Mouse (Mus musculus) cerebral cortex, adult 2 months (tissue): ENCODE measurements around the gene Mycl.

Experiments
- WGBS: fragments of 180-500 bp; shearing (Covaris S2); methylation state at CpG from one replicate; pipeline ENCODE4 v1.1.7; 2018; 5-methylcytosine and 5-hydroxymethylcytosine counted together

Gene Mycl

DNA sequence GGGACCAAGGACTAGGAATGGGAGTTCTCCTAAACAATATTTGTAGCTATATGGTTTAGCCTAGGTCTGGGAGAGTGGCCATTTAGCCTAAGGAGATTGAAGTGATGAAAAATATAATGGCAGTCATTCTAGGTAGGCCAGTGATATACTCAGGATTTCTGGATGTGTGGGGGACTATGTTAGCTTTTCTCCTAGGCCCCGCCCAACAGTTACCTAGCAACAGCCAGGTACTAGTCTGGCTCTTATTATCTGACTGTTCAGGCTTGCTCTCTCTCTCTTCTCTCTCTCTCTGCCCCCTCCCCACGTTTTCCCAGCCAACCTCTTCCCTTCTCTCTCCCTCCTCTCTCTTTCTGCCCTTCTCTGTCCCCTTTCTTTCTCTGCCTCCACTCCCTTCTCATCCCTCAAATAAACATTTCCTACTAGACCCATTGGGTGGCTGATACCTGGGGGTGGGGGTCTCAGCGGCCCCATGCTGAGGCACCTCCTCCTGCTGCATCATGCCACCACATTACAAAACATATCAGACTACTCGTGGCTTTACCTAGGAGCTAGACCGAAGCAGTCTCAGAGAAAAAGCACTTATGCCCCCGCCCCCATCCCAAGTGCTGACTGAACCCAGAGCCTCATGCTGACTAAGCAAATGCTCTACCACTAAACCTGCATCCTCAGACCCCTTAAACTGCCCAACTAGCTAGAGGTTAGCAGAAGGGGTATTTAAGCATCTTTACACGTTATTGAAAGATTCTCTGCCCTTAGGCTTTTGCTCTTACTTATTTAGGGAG, 19.2 kb downstream of the Mycl start:
- WGBS, result 38% methylated on average over 7 of the region's 7 CpGs

DNA sequence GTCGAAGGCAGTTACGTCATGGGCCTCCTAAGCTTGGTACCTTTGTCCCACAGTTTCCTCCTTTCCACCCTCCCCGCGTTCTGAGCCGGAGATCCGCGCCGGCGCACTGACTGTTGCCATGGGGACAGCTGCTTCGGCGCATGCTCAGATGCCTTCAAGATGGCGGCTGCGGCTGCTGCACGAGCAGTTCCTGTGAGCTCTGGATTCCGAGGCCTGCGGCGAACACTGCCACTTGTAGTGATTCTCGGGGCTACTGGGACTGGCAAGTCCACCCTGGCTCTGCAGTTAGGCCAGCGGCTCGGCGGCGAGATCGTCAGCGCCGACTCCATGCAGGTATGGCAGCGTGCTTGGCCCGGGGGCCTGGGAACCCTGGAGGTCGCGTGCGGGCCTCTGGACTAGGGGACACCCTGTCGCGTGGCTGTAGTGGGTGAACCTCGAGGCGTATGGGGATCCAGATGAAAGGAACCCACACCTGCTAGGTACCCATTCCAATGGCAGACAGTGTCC, 21.1 kb downstream of the Mycl start, which contains the start of gene Trit1:
Gene Trit1 (plus strand): TSS at position 147 of the 507 bp plus-strand sequence.
- under 1% methylated on average over 34 of the region's 34 CpGs for WGBS

DNA sequence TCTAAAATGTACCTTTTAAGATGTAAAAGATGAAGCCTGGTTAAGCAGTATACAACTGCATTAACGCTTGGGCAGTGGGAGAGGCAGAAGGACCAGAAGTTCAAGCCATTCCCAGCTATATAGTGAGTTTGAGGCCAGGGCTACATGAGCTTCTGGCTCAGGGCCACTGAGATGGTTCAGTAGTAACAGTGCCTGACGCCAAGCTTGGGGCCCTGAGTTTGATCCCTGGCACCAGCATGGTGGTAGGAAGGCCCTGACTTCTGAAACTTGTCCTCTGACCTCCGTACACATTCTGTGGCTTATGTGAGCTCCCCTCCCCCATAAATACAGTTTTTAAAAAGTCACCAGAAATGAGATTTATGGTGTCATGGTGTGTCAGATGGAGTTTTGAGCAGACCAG, 26.1 kb downstream of the Mycl start:
- 95% methylated on average over 3 of the region's 3 CpGs for WGBS

DNA sequence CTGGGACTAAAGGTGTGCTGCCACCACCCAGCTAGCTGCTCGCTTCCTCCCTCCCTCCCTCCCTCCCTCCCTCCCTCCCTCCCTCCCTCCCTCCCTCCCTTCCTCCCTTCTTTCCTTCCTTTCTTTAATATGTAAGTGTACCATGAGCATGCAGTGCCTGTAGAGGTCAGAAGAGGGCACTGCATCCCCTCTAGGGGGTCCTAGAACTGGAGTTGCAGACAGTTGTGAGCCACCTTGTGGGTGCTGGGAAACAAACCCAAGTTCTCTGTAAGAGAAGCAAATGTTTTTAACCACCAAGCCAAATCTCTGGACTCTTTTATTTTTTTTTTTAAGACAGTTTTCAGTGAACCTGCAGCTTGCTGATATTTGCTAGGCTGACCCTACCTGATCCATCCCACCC, 27.4 kb downstream of the Mycl start:
- WGBS, result 90% methylated on average over 1 of the region's 1 CpGs

DNA sequence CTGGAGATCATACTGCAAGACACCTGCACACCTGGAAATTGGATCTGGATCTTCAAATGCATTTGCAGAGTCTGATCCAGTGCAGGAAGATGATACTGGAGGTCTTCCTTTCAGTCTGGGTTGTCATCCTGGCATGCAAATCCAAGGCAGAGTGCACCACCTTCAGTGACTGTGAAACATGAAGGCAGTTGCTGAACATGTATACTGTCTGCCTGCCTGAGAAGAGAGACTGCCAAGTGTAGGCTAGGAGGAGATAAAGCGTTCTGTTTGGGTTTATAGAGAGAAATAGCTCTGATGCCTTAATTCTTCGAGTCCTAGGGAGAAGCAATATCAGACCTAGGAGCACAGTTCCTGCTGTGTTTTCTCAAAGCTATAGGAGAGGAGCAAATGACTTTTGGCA, 30.0 kb downstream of the Mycl start:
- 28% methylated on average over 2 of the region's 2 CpGs for WGBS

DNA sequence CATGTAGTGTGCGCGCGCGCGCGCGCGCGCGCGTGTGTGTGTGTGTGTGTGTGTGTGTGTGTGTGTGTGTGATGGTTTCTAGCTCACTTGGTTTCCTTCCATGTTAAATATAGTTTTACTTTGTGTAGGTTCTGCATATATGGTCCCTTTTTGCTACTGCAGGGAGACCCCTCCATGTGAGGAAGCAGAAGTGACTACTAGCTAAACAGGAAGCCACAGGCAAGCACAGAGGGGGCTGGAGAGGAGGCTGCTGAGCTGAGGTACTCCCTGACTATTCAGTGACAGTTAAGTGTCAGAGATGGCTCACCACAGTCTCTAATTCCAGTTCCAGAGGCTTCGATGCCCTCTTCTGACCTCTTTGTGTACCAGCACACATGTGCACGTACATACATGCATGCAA, 30.7 kb downstream of the Mycl start:
- 83% methylated on average over 13 of the region's 13 CpGs for WGBS

DNA sequence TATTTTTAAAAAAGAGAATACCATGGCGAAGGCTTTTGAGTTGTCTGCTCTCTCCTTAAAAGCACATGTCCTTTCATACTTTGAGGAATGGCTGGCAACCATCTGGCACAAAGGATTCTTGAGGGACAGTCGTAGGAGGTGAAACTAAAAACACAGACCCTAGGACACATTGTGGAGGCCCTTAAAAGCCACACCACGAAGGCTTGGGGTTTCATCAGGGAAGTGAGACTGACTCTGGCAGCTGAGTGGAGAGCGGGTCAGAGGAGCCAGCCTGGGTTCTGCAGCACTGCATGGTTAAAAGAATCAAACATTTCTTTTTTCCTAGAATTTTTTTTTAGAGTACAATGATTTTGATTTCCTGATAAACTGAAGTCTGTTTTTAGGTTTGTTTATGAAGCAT, 31.1 kb downstream of the Mycl start:
- 45% methylated on average over 4 of the region's 4 CpGs for WGBS

DNA sequence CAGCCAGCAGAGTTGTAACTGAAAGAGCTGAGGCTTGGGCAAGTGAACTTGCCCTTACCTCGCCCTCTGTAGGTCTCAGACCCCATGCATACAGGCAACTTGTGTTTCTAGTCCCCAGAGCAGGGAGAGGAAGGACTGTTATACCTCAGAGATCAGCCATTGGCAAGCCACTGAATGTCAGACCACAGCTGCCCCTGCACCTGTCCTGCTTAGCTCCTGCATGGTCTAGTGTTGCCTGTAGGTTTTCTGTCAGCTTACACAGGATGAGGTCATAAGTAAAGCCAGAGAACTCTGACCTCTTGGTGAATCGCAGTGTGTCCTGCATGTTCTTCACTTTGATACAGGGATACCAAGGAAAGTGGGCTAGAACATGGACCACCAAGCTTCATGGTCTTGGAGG, 39.4 kb downstream of the Mycl start:
- WGBS, result 88% methylated on average over 2 of the region's 2 CpGs

DNA sequence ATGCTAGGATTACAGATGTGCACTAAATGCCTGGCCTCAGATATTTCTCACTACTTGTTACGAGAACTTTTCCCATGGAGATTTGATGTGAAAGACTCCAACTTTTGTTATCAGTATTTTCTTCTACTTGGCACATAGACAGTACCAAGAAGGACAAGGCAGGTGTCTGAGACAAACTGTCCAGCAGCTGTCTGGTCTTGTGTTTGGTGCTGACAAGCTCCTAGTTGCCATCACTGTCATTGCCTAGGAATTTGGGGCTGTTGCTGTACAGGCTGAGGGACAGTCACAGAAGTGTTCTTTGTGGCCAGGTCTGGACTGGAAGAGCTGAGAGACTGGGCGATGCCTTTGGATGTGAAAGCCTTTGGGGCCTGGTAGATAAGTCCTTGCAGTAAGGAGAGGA, 40.2 kb downstream of the Mycl start:
- WGBS, result 98% methylated on average over 2 of the region's 2 CpGs

DNA sequence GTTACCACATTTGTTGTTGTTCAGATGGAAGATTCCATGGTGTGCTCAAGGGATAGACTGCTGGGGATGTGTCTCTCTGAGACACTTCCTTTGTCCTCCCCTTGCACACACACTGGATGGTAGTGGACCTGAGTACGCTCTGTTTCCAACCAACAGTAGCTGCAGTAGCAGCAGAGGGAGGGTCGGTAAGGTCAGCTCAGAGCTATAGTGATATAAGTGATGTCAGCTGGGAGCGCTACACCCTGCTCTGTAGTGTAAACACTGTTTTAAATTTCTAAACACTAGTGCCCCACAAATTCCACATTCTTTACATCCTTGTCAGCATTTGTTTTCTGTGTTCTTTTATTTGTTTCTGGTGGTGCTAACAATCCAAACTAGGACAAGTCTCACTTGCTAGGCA, 41.3 kb downstream of the Mycl start:
- 76% methylated on average over 3 of the region's 3 CpGs for WGBS

DNA sequence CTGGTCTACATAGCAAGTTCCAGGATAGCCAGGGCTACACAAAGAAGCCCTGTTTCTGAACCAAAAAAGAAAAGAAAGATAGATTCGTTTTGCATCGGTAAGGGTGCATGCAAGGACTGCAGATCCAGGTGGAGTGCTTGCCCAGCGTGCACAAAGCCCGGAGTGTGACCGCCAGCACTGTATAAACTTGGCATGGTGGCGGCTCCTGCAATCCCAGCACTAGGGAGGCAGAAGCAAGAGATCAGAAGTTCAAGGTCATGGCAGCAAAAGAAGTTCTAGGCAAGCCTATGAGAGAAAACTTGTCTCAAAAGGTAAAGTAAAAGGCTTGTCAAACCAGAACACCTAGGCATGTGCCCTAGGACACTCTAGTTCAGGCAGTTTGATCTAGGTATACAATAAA, 45.7 kb downstream of the Mycl start:
- 88% methylated on average over 6 of the region's 6 CpGs for WGBS

DNA sequence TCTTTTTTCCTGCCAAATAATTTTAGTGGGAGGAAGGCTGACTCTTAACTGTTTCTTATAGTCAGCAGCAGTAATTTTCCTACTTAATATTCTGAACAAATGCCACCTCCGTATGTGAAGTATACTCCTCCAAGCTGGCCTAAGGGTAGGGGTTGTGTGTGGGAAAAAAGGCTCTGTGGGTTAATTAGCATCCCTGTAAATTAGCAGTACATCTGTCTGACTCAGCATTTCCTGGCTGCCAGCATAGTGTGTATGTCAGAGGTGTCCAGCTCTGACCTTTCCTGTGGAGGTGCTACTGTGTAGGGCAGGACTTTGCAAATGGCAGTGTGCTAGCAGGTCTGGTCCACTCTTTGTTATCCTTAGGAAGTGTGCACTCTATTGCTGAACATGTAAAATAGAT, 48.4 kb downstream of the Mycl start:
- WGBS, result 53% methylated on average over 1 of the region's 1 CpGs

DNA sequence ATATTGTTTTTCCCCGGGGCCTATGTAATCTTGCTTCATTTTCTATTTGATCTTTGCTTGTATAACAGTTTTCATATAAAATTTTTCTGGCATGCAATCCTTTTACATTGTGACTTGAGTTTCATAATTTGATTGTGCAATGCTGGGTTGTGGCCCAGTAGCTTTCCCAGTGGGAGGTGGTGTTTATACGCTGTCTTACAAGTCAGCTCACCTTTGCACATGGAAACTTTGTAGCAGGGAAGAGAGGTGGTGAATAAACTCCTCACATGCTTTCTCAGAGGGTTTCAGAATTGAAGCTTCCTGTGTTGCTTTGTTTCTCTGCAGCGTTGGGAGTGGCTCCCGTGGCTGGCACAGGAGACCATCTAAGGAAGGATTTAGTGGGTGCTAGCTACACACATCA, 49.4 kb downstream of the Mycl start:
- WGBS, result 53% methylated on average over 4 of the region's 4 CpGs

DNA sequence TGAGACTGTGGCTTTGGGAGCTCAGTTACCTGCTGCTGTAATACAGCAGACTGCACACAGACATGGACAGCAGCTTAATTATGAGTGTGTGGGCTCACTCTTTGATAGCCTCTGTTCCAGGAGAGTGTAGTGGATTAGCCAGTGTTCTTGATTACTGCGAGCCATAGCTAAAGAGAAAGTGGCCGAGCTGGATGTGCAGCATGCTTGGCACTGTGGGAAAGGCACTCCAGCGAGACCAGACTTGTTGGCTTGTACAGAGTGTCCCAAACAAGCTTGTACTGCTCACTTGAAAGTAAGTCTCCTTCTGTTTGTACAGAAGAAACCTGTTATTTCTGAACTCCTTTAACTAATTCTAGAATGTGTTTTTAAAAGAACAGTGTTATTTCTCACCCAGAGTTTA, 50.8 kb downstream of the Mycl start:
- WGBS, result 54% methylated on average over 3 of the region's 3 CpGs

DNA sequence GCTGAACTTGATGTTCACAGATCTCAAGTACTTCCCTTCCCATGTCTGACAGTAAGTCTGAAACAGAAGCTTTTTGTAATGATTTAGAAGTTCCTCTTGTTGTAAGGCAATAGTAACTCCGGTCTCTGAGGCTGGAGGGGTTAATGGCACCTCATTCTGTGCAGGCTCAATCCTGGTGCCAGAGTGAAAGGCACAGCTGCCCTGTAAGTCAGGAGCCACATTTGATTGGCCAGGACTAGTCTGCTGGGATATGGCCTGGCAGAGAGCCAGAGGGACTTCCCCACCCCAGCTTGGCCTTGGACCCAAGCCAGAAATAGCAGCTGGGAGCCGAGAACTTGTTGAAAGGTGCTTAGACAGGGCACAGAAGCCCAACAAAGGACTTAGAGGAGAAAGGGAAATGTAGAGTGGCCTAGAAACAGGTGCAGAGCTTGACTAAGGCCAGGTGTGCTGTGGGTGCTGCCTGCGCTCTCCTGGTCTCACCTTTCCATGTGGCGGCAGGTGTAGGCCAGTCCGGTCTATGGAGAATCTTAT, 55.3 kb downstream of the Mycl start:
- 56% methylated on average over 5 of the region's 5 CpGs for WGBS
